15 mouse cellular contexts compared by ENCODE assay signal in the genomic region with DNA sequence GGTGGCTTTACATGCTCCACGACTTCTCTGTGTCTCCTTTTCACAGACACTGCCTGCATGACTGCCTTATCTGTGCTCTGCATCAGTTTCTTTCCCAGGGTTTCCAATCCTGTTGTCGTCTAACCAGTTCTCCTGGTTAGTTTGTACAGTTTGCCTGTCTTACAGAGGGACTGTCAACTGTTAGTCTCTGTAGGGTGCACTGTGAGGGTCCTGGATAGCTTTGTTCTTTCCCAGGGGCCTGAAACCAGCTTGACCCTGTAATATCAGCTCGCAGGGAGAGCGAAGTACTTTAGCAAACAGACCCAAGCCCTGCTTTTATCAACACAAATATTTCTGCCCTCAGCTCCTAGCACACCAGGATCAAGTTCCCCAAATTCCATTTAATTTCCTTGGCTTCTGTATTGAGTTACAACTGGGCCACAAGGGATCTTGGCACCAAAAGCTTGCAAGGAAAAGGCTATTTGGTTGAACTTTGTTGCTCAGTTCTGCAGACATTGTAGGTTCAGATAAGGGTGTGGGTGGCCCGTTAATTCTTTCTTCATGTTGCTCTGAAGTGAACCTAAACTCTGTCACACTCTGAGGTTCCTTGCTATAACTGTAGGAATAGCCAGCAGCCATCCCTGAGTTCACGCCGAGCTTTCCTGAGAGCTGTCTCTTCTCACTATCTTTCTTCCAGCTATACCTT. TPM values are rescaled to one million over a fixed set of nuclear protein-coding genes. Genes with fewer than 3 reads are reported as not detected.
DNase-seq lines count a peak whose midpoint lies in the region; ATAC-seq lines count a peak whose summit lies in the region.
"Had no signal": no experiment of that assay in that cellular context is flagged by ENCODE, and none has a peak within 500 bp of the region (broad histone marks: within the 10 kb centered on the region; RNA-seq: fewer than 3 reads in every experiment).

No protein-coding gene starts in this region.

- H3K4me2 ChIP-seq in heart, embryonic 15.5 days = no peak overlapping the region
- no peak overlapping the region for H3K4me2 ChIP-seq in heart, embryonic 12.5 days
- H3K4me2 ChIP-seq in embryonic facial prominence, embryonic 12.5 days (replicated peaks) = no peak overlapping the region
- no peak overlapping the region for H3K4me2 ChIP-seq in midbrain, embryonic 14.5 days (ENCODE audit: low read length)
- H3K4me2 ChIP-seq in neural tube, embryonic 15.5 days = no peak overlapping the region
- H3K4me2 ChIP-seq in liver, embryonic 12.5 days = no peak overlapping the region
- H3K4me2 ChIP-seq: midbrain, embryonic 15.5 days had no signal

- no peak overlapping the region for H3K4me3 ChIP-seq in heart, embryonic 15.5 days
- H3K4me3 ChIP-seq in heart, embryonic 12.5 days = no peak overlapping the region
- H3K4me3 ChIP-seq in embryonic facial prominence, embryonic 12.5 days = no peak overlapping the region
- H3K4me3 ChIP-seq in midbrain, embryonic 14.5 days (replicated peaks; ENCODE audit: low read depth, low read length) = no peak overlapping the region
- H3K4me3 ChIP-seq in neural tube, embryonic 15.5 days (replicated peaks) = no peak overlapping the region
- H3K4me3 ChIP-seq in liver, embryonic 12.5 days = no peak overlapping the region
- H3K4me3 ChIP-seq: midbrain, embryonic 15.5 days had no signal

- ATAC-seq in heart, embryonic 15.5 days (replicated peaks; ENCODE audit: insufficient number of reproducible peaks, insufficient read depth, low FRiP score, low read depth) = no peak
- ATAC-seq in heart, embryonic 12.5 days (ENCODE audit: insufficient number of reproducible peaks, low FRiP score) = no peak
- 0 out of 2 replicates have a peak, but pooled peaks have one; percentile 41 for ATAC-seq in embryonic facial prominence, embryonic 12.5 days (ENCODE audit: insufficient number of reproducible peaks, insufficient read depth, low FRiP score, low TSS enrichment)
- no peak for ATAC-seq in midbrain, embryonic 14.5 days (ENCODE audit: low FRiP score, low TSS enrichment)
- no peak for ATAC-seq in neural tube, embryonic 15.5 days (ENCODE audit: low FRiP score)
- ATAC-seq in liver, embryonic 12.5 days = no peak
- ATAC-seq: forebrain, embryonic 14.5 days; hindbrain, embryonic 16.5 days; midbrain, embryonic 15.5 days had no signal

- H3K27me3 ChIP-seq in heart, embryonic 15.5 days = no peaks in the 10 kb centered on the region
- no peaks in the 10 kb centered on the region for H3K27me3 ChIP-seq in heart, embryonic 12.5 days (replicated peaks)
- no peaks in the 10 kb centered on the region for H3K27me3 ChIP-seq in embryonic facial prominence, embryonic 12.5 days
- H3K27me3 ChIP-seq in midbrain, embryonic 14.5 days (ENCODE audit: control insufficient read depth, insufficient read depth, low read length) = no peaks in the 10 kb centered on the region
- no peaks in the 10 kb centered on the region for H3K27me3 ChIP-seq in neural tube, embryonic 15.5 days (replicated peaks)
- no peaks in the 10 kb centered on the region; the same call in 1 of the 2 replicates for H3K27me3 ChIP-seq in liver, embryonic 12.5 days (replicated peaks)
- H3K27me3 ChIP-seq: midbrain, embryonic 15.5 days had no signal

- H3K36me3 ChIP-seq in heart, embryonic 15.5 days = no peaks in the 10 kb centered on the region
- no peaks in the 10 kb centered on the region for H3K36me3 ChIP-seq in heart, embryonic 12.5 days
- no peaks in the 10 kb centered on the region for H3K36me3 ChIP-seq in embryonic facial prominence, embryonic 12.5 days
- H3K36me3 ChIP-seq in midbrain, embryonic 14.5 days (ENCODE audit: control insufficient read depth, insufficient read depth, low read length) = no peaks in the 10 kb centered on the region
- no peaks in the 10 kb centered on the region for H3K36me3 ChIP-seq in neural tube, embryonic 15.5 days
- H3K36me3 ChIP-seq in liver, embryonic 12.5 days = no peaks in the 10 kb centered on the region
- H3K36me3 ChIP-seq: midbrain, embryonic 15.5 days had no signal

- no peaks in the 10 kb centered on the region for H3K9me3 ChIP-seq in heart, embryonic 15.5 days (replicated peaks)
- peaks cover 5% of the 10 kb centered on the region for H3K9me3 ChIP-seq in heart, embryonic 12.5 days (replicated peaks)
- no peaks in the 10 kb centered on the region for H3K9me3 ChIP-seq in embryonic facial prominence, embryonic 12.5 days
- no peaks in the 10 kb centered on the region for H3K9me3 ChIP-seq in midbrain, embryonic 14.5 days (ENCODE audit: control insufficient read depth, low read length)
- H3K9me3 ChIP-seq in neural tube, embryonic 15.5 days (replicated peaks) = no peaks in the 10 kb centered on the region
- no peaks in the 10 kb centered on the region for H3K9me3 ChIP-seq in liver, embryonic 12.5 days (replicated peaks)
- H3K9me3 ChIP-seq: midbrain, embryonic 15.5 days had no signal

- H3K9ac ChIP-seq in heart, embryonic 15.5 days = no peak overlapping the region
- no peak overlapping the region for H3K9ac ChIP-seq in heart, embryonic 12.5 days
- no peak overlapping the region for H3K9ac ChIP-seq in embryonic facial prominence, embryonic 12.5 days
- H3K9ac ChIP-seq in midbrain, embryonic 14.5 days (replicated peaks; ENCODE audit: low read length) = no peak overlapping the region
- no peak overlapping the region for H3K9ac ChIP-seq in neural tube, embryonic 15.5 days (replicated peaks)
- H3K9ac ChIP-seq in liver, embryonic 12.5 days = no peak overlapping the region
- H3K9ac ChIP-seq: liver, embryonic 14.5 days; midbrain, embryonic 15.5 days had no signal

- H3K4me1 ChIP-seq in heart, embryonic 15.5 days (replicated peaks) = peaks cover 11% of the 10 kb centered on the region
- peaks cover 24% of the 10 kb centered on the region for H3K4me1 ChIP-seq in heart, embryonic 12.5 days (replicated peaks)
- peaks cover 14% of the 10 kb centered on the region; the same call in 1 of the 2 replicates for H3K4me1 ChIP-seq in embryonic facial prominence, embryonic 12.5 days
- H3K4me1 ChIP-seq in midbrain, embryonic 14.5 days (ENCODE audit: control insufficient read depth, insufficient read depth, low read length) = no peaks in the 10 kb centered on the region
- H3K4me1 ChIP-seq in neural tube, embryonic 15.5 days = no peaks in the 10 kb centered on the region
- peaks cover 6% of the 10 kb centered on the region; the same call in 1 of the 2 replicates for H3K4me1 ChIP-seq in liver, embryonic 12.5 days
- H3K4me1 ChIP-seq: midbrain, embryonic 15.5 days had no signal

- 36% methylated on average over 7 of the region's 7 CpGs for WGBS in heart, embryonic 15.5 days
- WGBS in heart, embryonic 12.5 days = 36% methylated on average over 7 of the region's 7 CpGs
- 32% methylated on average over 7 of the region's 7 CpGs for WGBS in embryonic facial prominence, embryonic 12.5 days
- WGBS in midbrain, embryonic 14.5 days = 72% methylated on average over 7 of the region's 7 CpGs
- WGBS in neural tube, embryonic 15.5 days = 81% methylated on average over 7 of the region's 7 CpGs
- 40% methylated on average over 7 of the region's 7 CpGs for WGBS in liver, embryonic 12.5 days (ENCODE audit: insufficient replicate concordance)

- peak overlapping the region; percentile 16; the same call in 1 of the 2 replicates for H3K27ac ChIP-seq in heart, embryonic 15.5 days
- H3K27ac ChIP-seq in heart, embryonic 12.5 days (ENCODE audit: poor library complexity, severe bottlenecking) = no peak overlapping the region
- peak overlapping the region; percentile 74 for H3K27ac ChIP-seq in embryonic facial prominence, embryonic 12.5 days
- no peak overlapping the region for H3K27ac ChIP-seq in midbrain, embryonic 14.5 days (replicated peaks; ENCODE audit: low read depth, low read length)
- no peak overlapping the region for H3K27ac ChIP-seq in neural tube, embryonic 15.5 days (replicated peaks)
- no peak overlapping the region for H3K27ac ChIP-seq in liver, embryonic 12.5 days
- H3K27ac ChIP-seq: liver, embryonic 14.5 days; midbrain, embryonic 15.5 days had no signal

- peak; percentile 8 for DNase-seq in Muller cell, postnatal 12 days (ENCODE audit: inconsistent ontology term)
- DNase-seq in kidney, postnatal 14 days = peak; percentile 18
- no peak for DNase-seq in midbrain, embryonic 14.5 days
- DNase-seq: adrenal gland, postnatal 25 days; cerebellum, adult 9-11 months had no signal

RNA-seq across cellular contexts. Expression of a gene that starts 5.5 kb away (rescaled TPM):
- 0.10 TPM in 1 of 2 replicates, not detected in the other for polyA plus RNA-seq in heart, embryonic 15.5 days (2015; fragmentation: Nextera tagmentation; extraction: Ambion mirVana)
- polyA plus RNA-seq in heart, embryonic 12.5 days (2016; fragmentation: Nextera tagmentation; extraction: Ambion mirVana) = not detected in 2 replicates
- polyA plus RNA-seq in embryonic facial prominence, embryonic 12.5 days (2016; fragmentation: Nextera tagmentation; extraction: Ambion mirVana) = not detected in 2 replicates
- polyA plus RNA-seq in midbrain, embryonic 14.5 days (2014; fragmentation: Nextera tagmentation; extraction: Ambion mirVana) = not detected in 2 replicates
- polyA plus RNA-seq in neural tube, embryonic 15.5 days (2015; fragmentation: Nextera tagmentation; extraction: Ambion mirVana) = 0.14 TPM in 1 of 2 replicates, not detected in the other
- polyA plus RNA-seq in liver, embryonic 12.5 days (2016; fragmentation: Nextera tagmentation; extraction: Ambion mirVana) = not detected in 2 replicates
- polyA plus RNA-seq: forebrain, embryonic 14.5 days; hindbrain, embryonic 16.5 days; liver, embryonic 14.5 days; midbrain, embryonic 15.5 days; small intestine, adult 2 months had no signal

RNA-seq across cellular contexts. Expression of a gene that starts 50.6 kb away (rescaled TPM):
- polyA plus RNA-seq in heart, embryonic 15.5 days (2015; fragmentation: Nextera tagmentation; extraction: Ambion mirVana) = 0.58 and 0.72 TPM in 2 replicates
- 0.59 and 0.69 TPM in 2 replicates for polyA plus RNA-seq in heart, embryonic 12.5 days (2016; fragmentation: Nextera tagmentation; extraction: Ambion mirVana)
- polyA plus RNA-seq in embryonic facial prominence, embryonic 12.5 days (2016; fragmentation: Nextera tagmentation; extraction: Ambion mirVana) = 0.45 TPM in 1 of 2 replicates, not detected in the other
- 0.18 and 0.22 TPM in 2 replicates for polyA plus RNA-seq in midbrain, embryonic 14.5 days (2014; fragmentation: Nextera tagmentation; extraction: Ambion mirVana)
- 0.59 TPM in 1 of 2 replicates, not detected in the other for polyA plus RNA-seq in neural tube, embryonic 15.5 days (2015; fragmentation: Nextera tagmentation; extraction: Ambion mirVana)
- 0.10 and 0.32 TPM in 2 replicates for polyA plus RNA-seq in liver, embryonic 12.5 days (2016; fragmentation: Nextera tagmentation; extraction: Ambion mirVana)
- polyA plus RNA-seq: midbrain, embryonic 15.5 days had no signal

RNA-seq across cellular contexts. Expression of a gene that starts 57.6 kb away (rescaled TPM):
- 45.5 and 49.7 TPM in 2 replicates for polyA plus RNA-seq in heart, embryonic 15.5 days (2015; fragmentation: Nextera tagmentation; extraction: Ambion mirVana)
- 28.0 and 30.2 TPM in 2 replicates for polyA plus RNA-seq in heart, embryonic 12.5 days (2016; fragmentation: Nextera tagmentation; extraction: Ambion mirVana)
- 28.8 and 30.4 TPM in 2 replicates for polyA plus RNA-seq in embryonic facial prominence, embryonic 12.5 days (2016; fragmentation: Nextera tagmentation; extraction: Ambion mirVana)
- 1.4 and 3.6 TPM in 2 replicates for polyA plus RNA-seq in midbrain, embryonic 14.5 days (2014; fragmentation: Nextera tagmentation; extraction: Ambion mirVana)
- 12.3 and 19.4 TPM in 2 replicates for polyA plus RNA-seq in neural tube, embryonic 15.5 days (2015; fragmentation: Nextera tagmentation; extraction: Ambion mirVana)
- 0.74 and 0.99 TPM in 2 replicates for polyA plus RNA-seq in liver, embryonic 12.5 days (2016; fragmentation: Nextera tagmentation; extraction: Ambion mirVana)

Comparison
In these comparisons a context has a peak if more than half of its experiments do, and no peak if none do; other contexts are left out.
1. H3K27ac ChIP-seq: peak in heart, embryonic 15.5 days (single experiment) and embryonic facial prominence, embryonic 12.5 days (single experiment); none in heart, embryonic 12.5 days (single experiment), midbrain, embryonic 14.5 days (single experiment), neural tube, embryonic 15.5 days (single experiment) and liver, embryonic 12.5 days (single experiment).